Mouse (Mus musculus): ENCODE data around the gene Ddx46. TPM values are rescaled to one million over a fixed set of nuclear protein-coding genes. Genes with fewer than 3 reads are reported as not detected.

The Ddx46 gene
- polyA plus RNA-seq, 1 experiment from 2014 or later = 18.2 TPM

DNA sequence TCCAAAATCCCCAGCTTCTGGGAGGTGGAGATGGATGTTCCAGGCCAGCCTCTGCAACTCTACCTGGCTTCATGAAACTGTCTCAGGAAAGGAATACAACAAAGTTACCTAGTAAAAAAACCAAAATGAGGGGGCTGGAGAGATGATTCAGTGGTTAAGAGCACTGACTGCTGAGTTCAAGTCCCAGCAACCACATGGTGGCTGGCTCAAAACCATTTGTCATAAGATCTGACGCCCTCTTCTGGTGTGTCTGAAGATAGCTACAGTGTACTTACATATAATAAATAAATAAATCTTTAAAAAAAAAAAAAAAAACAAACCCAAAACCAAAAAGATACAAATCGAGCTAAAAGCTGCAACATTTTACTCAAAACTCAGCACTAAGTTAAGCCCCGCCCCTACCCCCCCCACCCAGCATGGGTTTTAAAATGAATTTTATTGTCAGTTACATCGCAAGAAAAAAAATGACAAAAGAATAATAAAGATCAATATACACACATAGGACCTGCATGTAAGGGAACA lies 91.8 kb downstream of the Ddx46 start:
- ATAC-seq (no peak), DNase-seq (ENCODE audit: low spot score) (no peak)
- Histone ChIP-seq H3K4me1 (ENCODE audit: insufficient read depth, low read depth, low read length) (no peaks in the 10 kb centered on the region), H3K27ac (ENCODE audit: low read length) (peak overlapping the region; percentile 95), H3K27me3 (replicated peaks; ENCODE audit: insufficient read depth, low read length) (no peaks in the 10 kb centered on the region), H3K4me3 (ENCODE audit: low read depth, low read length) (peak overlapping the region; percentile 61), H3K4me2 (replicated peaks; ENCODE audit: low read depth, low read length) (peak overlapping the region; percentile 79), H3K9ac (replicated peaks; ENCODE audit: low read depth) (peak overlapping the region; percentile 64), H3K36me3 (ENCODE audit: insufficient read depth, low read length) (peaks cover 6% of the 10 kb centered on the region; the same call in 1 of the 2 replicates), H3K9me3 (ENCODE audit: low read length) (no peaks in the 10 kb centered on the region)
- WGBS = 0% methylated on average over 4 of the region's 4 CpGs
- TF ChIP-seq EP300 (IDR thresholded peaks at IDR 0.05) (no peak), CTCF (IDR thresholded peaks at IDR 0.05) (peak; percentile 35; the same call in 1 of the 2 replicates)

DNA sequence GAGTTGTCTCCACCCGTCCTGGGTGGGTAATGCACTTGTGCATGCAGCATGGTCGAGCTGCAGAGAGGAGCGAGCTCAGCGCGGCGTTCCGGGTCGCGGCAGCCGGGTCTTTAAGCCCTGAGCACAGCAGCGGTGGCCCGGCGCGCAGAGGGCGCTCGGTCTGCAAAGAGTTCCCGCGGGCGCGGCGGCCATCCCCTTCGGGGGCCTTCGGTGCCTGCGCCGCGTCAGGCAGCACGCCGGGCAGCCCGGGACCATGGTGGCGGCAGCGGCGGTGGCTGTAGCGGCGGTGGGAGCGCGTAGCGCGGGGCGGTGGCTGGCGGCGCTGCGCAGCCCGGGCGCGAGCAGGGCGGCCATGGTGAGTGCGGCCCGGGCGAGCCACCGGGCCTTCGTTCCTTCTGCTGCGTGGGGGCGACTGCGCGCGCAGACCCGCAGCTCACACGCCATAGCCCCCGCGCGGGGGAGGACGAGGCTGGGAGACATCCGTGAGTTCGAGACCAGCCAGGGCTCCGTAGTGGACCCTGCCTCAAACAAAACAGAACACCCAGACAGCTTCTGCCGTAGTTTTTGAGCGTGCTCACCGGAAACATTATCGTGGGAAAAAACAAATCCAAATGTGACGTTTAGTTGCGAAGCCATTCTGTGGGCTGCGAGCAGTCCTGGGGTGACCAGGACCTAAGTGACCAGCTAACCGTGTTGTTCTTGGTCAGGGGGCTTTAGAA lies 92.5 kb downstream of the Ddx46 start, which contains the start of gene Pcbd2:
Gene Pcbd2, plus strand, starts transcription at position 249 of the 719 bp plus-strand sequence.
- Histone ChIP-seq H3K4me3 (ENCODE audit: low read depth, low read length) (peak within 1 kb of the TSS; percentile 61), H3K9me3 (ENCODE audit: low read length) (no peaks in the 10 kb centered on the region)

DNA sequence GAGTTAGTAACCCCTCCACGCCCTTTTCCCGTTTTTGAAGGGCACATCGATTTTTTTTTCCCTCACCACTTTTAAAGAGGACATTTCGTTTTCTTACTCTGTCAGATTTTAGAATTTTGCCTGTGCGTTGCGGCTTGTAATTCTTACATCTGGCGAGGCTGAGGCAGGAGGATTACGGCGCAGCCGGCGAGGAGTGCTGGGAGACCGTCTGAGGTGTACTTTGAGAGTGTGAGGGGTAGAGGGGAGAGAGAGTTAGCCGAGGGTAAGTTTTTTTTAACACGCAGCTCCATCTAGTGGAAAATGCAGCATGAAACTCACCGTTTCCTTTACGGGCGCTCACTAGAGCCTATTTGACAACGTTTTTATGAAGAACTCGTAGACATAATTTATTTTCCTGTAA lies 93.0 kb downstream of the Ddx46 start:
- Histone ChIP-seq H3K4me3 (ENCODE audit: low read depth, low read length) (peak overlapping the region; percentile 61), H3K9ac (replicated peaks; ENCODE audit: low read depth) (peak overlapping the region; percentile 64), H3K27ac (ENCODE audit: low read length) (peak overlapping the region; percentile 95), H3K4me2 (replicated peaks; ENCODE audit: low read depth, low read length) (peak overlapping the region; percentile 79), H3K27me3 (replicated peaks; ENCODE audit: insufficient read depth, low read length) (no peaks in the 10 kb centered on the region), H3K9me3 (ENCODE audit: low read length) (no peaks in the 10 kb centered on the region), H3K4me1 (ENCODE audit: insufficient read depth, low read depth, low read length) (no peaks in the 10 kb centered on the region), H3K36me3 (ENCODE audit: insufficient read depth, low read length) (0 out of 2 replicates have a peak, but pooled peaks cover 3% of the 10 kb centered on the region)
- TF ChIP-seq EP300 (IDR thresholded peaks at IDR 0.05) (peak; percentile 56; the same call in 1 of the 2 replicates), CTCF (IDR thresholded peaks at IDR 0.05) (peak; percentile 73)
- WGBS = 2% methylated on average over 19 of the region's 19 CpGs
- peak; percentile 81 for ATAC-seq
- peak; percentile 96 for DNase-seq (ENCODE audit: low spot score)

More for the DNA sequence above, 92.5 kb downstream of the Ddx46 start, which contains the start of gene Pcbd2:
- Histone ChIP-seq H3K27me3 (replicated peaks; ENCODE audit: insufficient read depth, low read length) (no peaks in the 10 kb centered on the region), H3K36me3 (ENCODE audit: insufficient read depth, low read length) (0 out of 2 replicates have a peak, but pooled peaks cover 3% of the 10 kb centered on the region), H3K9ac (replicated peaks; ENCODE audit: low read depth) (peak within 1 kb of the TSS; percentile 64), H3K4me2 (replicated peaks; ENCODE audit: low read depth, low read length) (peak within 1 kb of the TSS; percentile 79), H3K4me1 (ENCODE audit: insufficient read depth, low read depth, low read length) (no peaks in the 10 kb centered on the region), H3K27ac (ENCODE audit: low read length) (peak within 1 kb of the TSS; percentile 95)
- WGBS = under 1% methylated on average over 50 of the region's 73 CpGs
- TF ChIP-seq CTCF (IDR thresholded peaks at IDR 0.05) = peak; percentile 29
- TF ChIP-seq EP300 (IDR thresholded peaks at IDR 0.05) = no peak
- DNase-seq (ENCODE audit: low spot score) = peak; percentile 92
- ATAC-seq = peak; percentile 97

DNA sequence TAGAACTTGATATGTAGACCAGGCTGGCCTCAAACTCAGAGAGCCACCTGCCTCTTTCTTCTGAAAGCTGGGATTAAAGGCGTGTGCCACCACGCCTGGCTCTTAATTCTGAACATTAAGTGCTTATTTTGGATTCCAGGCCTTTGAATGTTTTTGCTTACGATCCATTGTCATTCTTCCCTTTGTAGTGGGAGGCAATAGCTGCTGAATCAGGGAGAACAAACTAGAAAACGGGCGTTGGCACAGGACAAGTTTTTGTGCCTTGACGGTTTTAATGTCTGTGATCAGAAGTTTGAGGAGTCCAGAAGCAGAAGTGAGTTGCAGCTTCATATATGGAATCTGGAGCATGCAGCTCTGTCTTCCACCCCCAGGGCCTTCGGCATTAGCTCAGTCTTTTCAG lies 95.9 kb downstream of the Ddx46 start:
- Histone ChIP-seq H3K4me2 (replicated peaks; ENCODE audit: low read depth, low read length) (no peak overlapping the region), H3K9ac (replicated peaks; ENCODE audit: low read depth) (no peak overlapping the region), H3K4me1 (ENCODE audit: insufficient read depth, low read depth, low read length) (no peaks in the 10 kb centered on the region), H3K27ac (ENCODE audit: low read length) (no peak overlapping the region), H3K27me3 (replicated peaks; ENCODE audit: insufficient read depth, low read length) (no peaks in the 10 kb centered on the region), H3K36me3 (ENCODE audit: insufficient read depth, low read length) (no peaks in the 10 kb centered on the region), H3K9me3 (ENCODE audit: low read length) (no peaks in the 10 kb centered on the region), H3K4me3 (ENCODE audit: low read depth, low read length) (no peak overlapping the region)
- ATAC-seq = no peak
- DNase-seq (ENCODE audit: low spot score) = no peak
- 91% methylated on average over 7 of the region's 7 CpGs for WGBS
- TF ChIP-seq CTCF (IDR thresholded peaks at IDR 0.05) (no peak), EP300 (IDR thresholded peaks at IDR 0.05) (no peak)

Other genes with a start within 250 kb of the Ddx46 start
- not detected in 2 replicates for gene Slc34a1, start 236.8 kb upstream of the Ddx46 start, polyA plus RNA-seq (2015; fragmentation: Nextera tagmentation; extraction: Ambion mirVana)
- gene Pfn3, start 219.8 kb upstream of the Ddx46 start, polyA plus RNA-seq (2015; fragmentation: Nextera tagmentation; extraction: Ambion mirVana) = not detected in 2 replicates
- not detected in 2 replicates for gene F12, start 208.2 kb upstream of the Ddx46 start, polyA plus RNA-seq (2015; fragmentation: Nextera tagmentation; extraction: Ambion mirVana)
- gene Grk6, start 190.0 kb upstream of the Ddx46 start, polyA plus RNA-seq (2015; fragmentation: Nextera tagmentation; extraction: Ambion mirVana) = 20.4 and 20.5 TPM in 2 replicates
- 0.17 and 0.45 TPM in 2 replicates for gene Prr7, start 170.8 kb upstream of the Ddx46 start, polyA plus RNA-seq (2015; fragmentation: Nextera tagmentation; extraction: Ambion mirVana)
- gene Dbn1, start 146.9 kb upstream of the Ddx46 start, polyA plus RNA-seq (2015; fragmentation: Nextera tagmentation; extraction: Ambion mirVana) = 43.0 and 50.6 TPM in 2 replicates
- gene Pdlim7, start 121.4 kb upstream of the Ddx46 start, polyA plus RNA-seq (2015; fragmentation: Nextera tagmentation; extraction: Ambion mirVana) = 109 and 111 TPM in 2 replicates
- gene Dok3, start 105.7 kb upstream of the Ddx46 start, polyA plus RNA-seq (2015; fragmentation: Nextera tagmentation; extraction: Ambion mirVana) = 8.1 and 9.1 TPM in 2 replicates
- 35.3 and 36.8 TPM in 2 replicates for gene Ddx41, start 98.4 kb upstream of the Ddx46 start, polyA plus RNA-seq (2015; fragmentation: Nextera tagmentation; extraction: Ambion mirVana)
- gene Fam193b, start 63.9 kb upstream of the Ddx46 start, polyA plus RNA-seq (2015; fragmentation: Nextera tagmentation; extraction: Ambion mirVana) = 23.1 and 27.4 TPM in 2 replicates
- gene Tmed9, start 61.3 kb upstream of the Ddx46 start, polyA plus RNA-seq (2015; fragmentation: Nextera tagmentation; extraction: Ambion mirVana) = 112 and 113 TPM in 2 replicates
- 20.6 and 22.1 TPM in 2 replicates for gene B4galt7, start 35.1 kb upstream of the Ddx46 start, polyA plus RNA-seq (2015; fragmentation: Nextera tagmentation; extraction: Ambion mirVana)
- 47.4 and 50.4 TPM in 2 replicates for gene Caml, start 12.0 kb upstream of the Ddx46 start, polyA plus RNA-seq (2015; fragmentation: Nextera tagmentation; extraction: Ambion mirVana)
- 33.9 and 42.1 TPM in 2 replicates for gene B230219D22Rik, start 58.1 kb downstream of the Ddx46 start, polyA plus RNA-seq (2015; fragmentation: Nextera tagmentation; extraction: Ambion mirVana)
- gene Txndc15, start 79.6 kb downstream of the Ddx46 start, polyA plus RNA-seq (2015; fragmentation: Nextera tagmentation; extraction: Ambion mirVana) = 82.3 and 85.7 TPM in 2 replicates
- gene Pcbd2, start 92.3 kb downstream of the Ddx46 start, polyA plus RNA-seq (2015; fragmentation: Nextera tagmentation; extraction: Ambion mirVana) = 48.3 and 58.2 TPM in 2 replicates
- 0.18 TPM in 1 of 2 replicates, not detected in the other for gene Catsper3, start 149.5 kb downstream of the Ddx46 start, polyA plus RNA-seq (2015; fragmentation: Nextera tagmentation; extraction: Ambion mirVana)
- not detected in 2 replicates for gene Pitx1, start 201.2 kb downstream of the Ddx46 start, polyA plus RNA-seq (2015; fragmentation: Nextera tagmentation; extraction: Ambion mirVana)